ENCODE assay signal across 14 mouse cellular contexts in the genomic region with DNA sequence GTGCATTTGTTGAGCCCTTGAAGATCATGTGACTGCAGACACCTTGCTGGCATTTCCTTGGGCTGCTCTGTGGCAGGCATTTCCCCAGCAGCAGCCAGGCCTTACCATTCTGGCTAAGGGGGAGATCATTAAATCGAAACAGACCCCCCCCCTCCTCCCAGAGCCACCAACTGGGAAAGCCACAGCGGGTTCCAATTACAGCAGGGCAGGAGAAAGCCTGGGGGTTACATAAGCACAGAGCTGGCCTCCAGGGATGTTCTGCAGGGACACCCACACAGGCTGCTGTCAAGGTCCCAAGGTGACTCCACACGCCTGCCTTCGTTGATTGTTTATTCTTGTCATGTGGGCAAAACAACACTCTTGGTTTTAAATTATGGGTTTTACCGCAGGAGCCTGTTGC. TPM values are rescaled to one million over a fixed set of nuclear protein-coding genes. Genes with fewer than 3 reads are reported as not detected.
DNase-seq lines count a peak whose midpoint lies in the region; ATAC-seq and TF ChIP-seq lines count a peak whose summit lies in the region.
"Had no signal": no experiment of that assay in that cellular context is flagged by ENCODE, and none has a peak within 500 bp of the region (broad histone marks: within the 10 kb centered on the region; RNA-seq: fewer than 3 reads in every experiment).

No protein-coding gene starts in this region.

- no peak for TF ChIP-seq CTCF in olfactory bulb, adult 2 months (IDR thresholded peaks at IDR 0.05; ENCODE audit: insufficient read depth, low read depth, low read length)

- DNase-seq in gastrocnemius, adult 18-20 months (ENCODE audit: low spot score): peak; percentile 56
- no peak for DNase-seq in gastrocnemius, postnatal 10 days
- DNase-seq in midbrain, embryonic 11.5 days (ENCODE audit: low spot score, missing footprints): peak; percentile 80
- no peak for DNase-seq in thymus, postnatal 25 days
- DNase-seq in lung, postnatal 4 days: no peak
- DNase-seq: kidney, postnatal 10 days; layer of hippocampus, adult 9-11 months; liver, postnatal 0 days had no signal

- H3K27me3 ChIP-seq in midbrain, embryonic 11.5 days (ENCODE audit: control insufficient read depth, insufficient read depth, low read length): no peaks in the 10 kb centered on the region
- no peaks in the 10 kb centered on the region for H3K27me3 ChIP-seq in midbrain, embryonic 16.5 days (ENCODE audit: control insufficient read depth, insufficient read depth, low read depth, low read length)
- no peaks in the 10 kb centered on the region for H3K27me3 ChIP-seq in heart, embryonic 12.5 days (replicated peaks)
- H3K27me3 ChIP-seq: forebrain, embryonic 12.5 days had no signal

- no peak overlapping the region for H3K9ac ChIP-seq in midbrain, embryonic 11.5 days (ENCODE audit: low read length)
- no peak overlapping the region for H3K9ac ChIP-seq in midbrain, embryonic 16.5 days (ENCODE audit: low read depth, low read length)
- H3K9ac ChIP-seq in heart, embryonic 12.5 days: peak overlapping the region; percentile 40; the same call in 1 of the 2 replicates
- H3K9ac ChIP-seq: forebrain, embryonic 12.5 days; liver, postnatal 0 days had no signal

- no peaks in the 10 kb centered on the region for H3K9me3 ChIP-seq in midbrain, embryonic 11.5 days (ENCODE audit: control insufficient read depth, low read length)
- no peaks in the 10 kb centered on the region for H3K9me3 ChIP-seq in midbrain, embryonic 16.5 days (replicated peaks; ENCODE audit: control insufficient read depth, low read length, poor library complexity, severe bottlenecking)
- no peaks in the 10 kb centered on the region for H3K9me3 ChIP-seq in heart, embryonic 12.5 days (replicated peaks)
- H3K9me3 ChIP-seq: forebrain, embryonic 12.5 days had no signal

- H3K4me3 ChIP-seq in midbrain, embryonic 11.5 days (ENCODE audit: low read depth, low read length): no peak overlapping the region
- no peak overlapping the region for H3K4me3 ChIP-seq in midbrain, embryonic 16.5 days (ENCODE audit: low read depth, low read length)
- no peak overlapping the region for H3K4me3 ChIP-seq in heart, embryonic 12.5 days
- no peak overlapping the region for H3K4me3 ChIP-seq in olfactory bulb, adult 2 months (ENCODE audit: insufficient read depth, low read depth, low read length)
- H3K4me3 ChIP-seq: forebrain, embryonic 12.5 days had no signal

- no peaks in the 10 kb centered on the region for H3K36me3 ChIP-seq in midbrain, embryonic 11.5 days (ENCODE audit: control insufficient read depth, insufficient read depth, low read length)
- H3K36me3 ChIP-seq in midbrain, embryonic 16.5 days (ENCODE audit: control insufficient read depth, insufficient read depth, low read length): no peaks in the 10 kb centered on the region
- peaks cover 17% of the 10 kb centered on the region; the same call in 1 of the 2 replicates for H3K36me3 ChIP-seq in heart, embryonic 12.5 days
- H3K36me3 ChIP-seq: forebrain, embryonic 12.5 days had no signal

- no peak for ATAC-seq in midbrain, embryonic 11.5 days (ENCODE audit: low FRiP score)
- ATAC-seq in midbrain, embryonic 16.5 days: no peak
- no peak for ATAC-seq in heart, embryonic 12.5 days (ENCODE audit: insufficient number of reproducible peaks, low FRiP score)
- ATAC-seq: liver, postnatal 0 days had no signal

- no peak overlapping the region for H3K27ac ChIP-seq in midbrain, embryonic 11.5 days (ENCODE audit: low read depth, low read length)
- H3K27ac ChIP-seq in midbrain, embryonic 16.5 days (ENCODE audit: low read length): no peak overlapping the region
- H3K27ac ChIP-seq in heart, embryonic 12.5 days (ENCODE audit: poor library complexity, severe bottlenecking): peak overlapping the region; percentile 88
- H3K27ac ChIP-seq in olfactory bulb, adult 2 months (ENCODE audit: insufficient read depth, low read depth, low read length): peak overlapping the region; percentile 5; the same call in 1 of the 2 replicates
- H3K27ac ChIP-seq: forebrain, embryonic 12.5 days; macrophage had no signal

- no peak for TF ChIP-seq POLR2A in olfactory bulb, adult 2 months (IDR thresholded peaks at IDR 0.05; ENCODE audit: insufficient read depth, low read depth, low read length)

- H3K4me2 ChIP-seq in midbrain, embryonic 11.5 days: no peak overlapping the region
- no peak overlapping the region for H3K4me2 ChIP-seq in midbrain, embryonic 16.5 days (ENCODE audit: low read length)
- no peak overlapping the region for H3K4me2 ChIP-seq in heart, embryonic 12.5 days
- H3K4me2 ChIP-seq: forebrain, embryonic 12.5 days had no signal

- 47% methylated on average over 5 of the region's 5 CpGs for WGBS in midbrain, embryonic 11.5 days
- WGBS in midbrain, embryonic 16.5 days: 40% methylated on average over 5 of the region's 5 CpGs
- WGBS in heart, embryonic 12.5 days: 25% methylated on average over 5 of the region's 5 CpGs
- 20% methylated on average over 5 of the region's 5 CpGs for WGBS in olfactory bulb, adult 2 months

- 0 out of 2 replicates have a peak, but pooled peaks cover 2% of the 10 kb centered on the region for H3K4me1 ChIP-seq in midbrain, embryonic 11.5 days (ENCODE audit: control insufficient read depth, insufficient read depth, low read length)
- no peaks in the 10 kb centered on the region for H3K4me1 ChIP-seq in midbrain, embryonic 16.5 days (ENCODE audit: control insufficient read depth, insufficient read depth, low read length)
- peaks cover 30% of the 10 kb centered on the region for H3K4me1 ChIP-seq in heart, embryonic 12.5 days (replicated peaks)
- peaks cover 16% of the 10 kb centered on the region for H3K4me1 ChIP-seq in olfactory bulb, adult 2 months (ENCODE audit: control insufficient read depth, insufficient read depth, low read length)

RNA-seq across cellular contexts. Expression of a gene that starts 26.6 kb away (rescaled TPM):
- total RNA-seq in gastrocnemius, adult 18-20 months (2021): 10 to 100 TPM; 39.5 to 43.1 TPM
- 100 to 1,000 TPM; 122 to 125 TPM for total RNA-seq in gastrocnemius, postnatal 10 days (2021)
- 2.6 and 3.1 TPM in 2 replicates for polyA plus RNA-seq in midbrain, embryonic 11.5 days (2014; fragmentation: Nextera tagmentation; extraction: Ambion mirVana)
- polyA plus RNA-seq in midbrain, embryonic 16.5 days (2015; fragmentation: Nextera tagmentation; extraction: Ambion mirVana): 4.4 and 6.2 TPM in 2 replicates
- 64.9 and 68.6 TPM in 2 replicates for polyA plus RNA-seq in heart, embryonic 12.5 days (2016; fragmentation: Nextera tagmentation; extraction: Ambion mirVana)
- polyA plus RNA-seq in olfactory bulb, adult 2 months (2012; ENCODE audit: insufficient read depth, insufficient read length, low replicate concordance, missing spikeins): not detected in 2 replicates
- total RNA-seq: common myeloid progenitor, adult 5-6 weeks had no signal

Comparison
In these comparisons a context has a peak if more than half of its experiments do, and no peak if none do; other contexts are left out.
1. DNase-seq: peak in gastrocnemius, adult 18-20 months (single experiment) and midbrain, embryonic 11.5 days (single experiment); none in gastrocnemius, postnatal 10 days (single experiment), thymus, postnatal 25 days (single experiment) and lung, postnatal 4 days (0 of 2).
2. H3K27ac ChIP-seq: peak in heart, embryonic 12.5 days (single experiment) and olfactory bulb, adult 2 months (single experiment); none in midbrain, embryonic 11.5 days (single experiment) and midbrain, embryonic 16.5 days (single experiment).